Mouse (Mus musculus): ENCODE measurements at regions not wholly inside any gene's neighbourhood (a gene's known extent, or its start where the extent isn't known, plus 50 kb on each side); places are given as distances from the start of the nearest gene placed in this dataset.

DNA sequence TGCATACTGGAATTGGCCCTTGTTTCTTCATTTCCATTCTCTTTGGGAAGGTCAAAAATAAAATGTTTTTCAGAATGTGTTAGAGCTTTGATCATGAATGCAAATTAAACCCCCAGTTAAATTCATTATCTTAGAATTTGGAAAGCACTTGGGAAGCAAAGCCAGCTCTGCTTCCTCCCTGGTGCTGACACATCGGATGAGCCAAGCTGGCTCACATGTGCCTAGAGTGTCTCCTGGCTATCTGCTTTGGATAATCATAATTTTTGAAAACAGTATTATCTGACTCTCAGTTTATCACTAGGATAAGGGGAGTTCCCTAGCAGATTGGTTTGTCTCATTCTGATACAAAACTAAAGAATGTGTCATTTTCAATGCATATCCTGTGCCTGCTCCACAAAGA lies 649.4 kb upstream of the Chordc1 start:
- no peak for TF ChIP-seq ZNF384 (IDR thresholded peaks at IDR 0.05; ENCODE audit: low read depth, low read length)
- TF ChIP-seq ZC3H11A (IDR thresholded peaks at IDR 0.05; ENCODE audit: borderline replicate concordance, low read depth, low read length): no peak

All from ES-E14 (cell line).